Mouse (Mus musculus): ENCODE results near the gene Cma1. TPM values are rescaled to one million over a fixed set of nuclear protein-coding genes. Genes with fewer than 3 reads are reported as not detected.

Cma1 gene
- polyA plus RNA-seq, 1 experiment, result 2.0 TPM

DNA sequence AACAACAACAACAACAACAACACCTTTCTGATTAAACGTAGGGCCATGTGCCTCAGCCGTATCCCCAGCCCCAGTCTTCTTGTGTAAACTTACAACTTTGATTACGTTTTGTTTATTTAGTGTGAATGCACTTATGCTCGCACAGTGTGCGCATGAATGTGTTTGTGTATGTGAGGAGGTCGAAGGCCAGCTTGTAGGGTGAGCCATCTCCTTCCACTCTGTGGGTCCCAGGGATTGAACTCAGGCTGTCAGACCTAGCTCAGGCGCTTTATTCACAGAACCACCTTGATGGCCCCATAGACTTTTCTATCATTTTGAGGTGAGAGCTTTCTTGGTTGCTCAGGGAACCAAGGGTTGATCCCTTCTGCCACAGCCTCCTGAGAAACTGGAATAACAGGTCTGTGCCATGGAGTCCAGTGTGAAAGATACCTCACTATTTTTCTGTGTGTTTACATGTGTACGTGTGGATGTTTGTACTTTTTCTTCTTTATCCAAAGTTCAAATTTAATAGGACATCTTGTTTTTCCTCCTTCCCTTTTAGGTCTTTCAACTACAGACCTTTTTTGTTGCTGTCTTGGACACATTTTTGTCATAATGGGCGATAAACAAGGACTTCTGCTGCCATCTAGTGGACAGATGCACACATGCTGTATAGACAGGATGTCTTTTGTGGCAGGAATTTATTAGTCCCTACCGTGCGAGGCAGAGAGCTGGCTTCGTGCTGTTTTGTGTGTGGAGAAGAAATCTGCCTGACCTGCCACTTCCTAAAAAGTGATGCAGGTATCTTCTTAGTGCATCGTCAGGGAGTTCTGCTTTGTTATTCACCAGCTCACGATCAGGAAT lies 26.0 kb downstream of the Cma1 start:
- no peak overlapping the region for H3K4me3 ChIP-seq (ENCODE audit: control insufficient read depth, insufficient read depth, low read length)
- TF ChIP-seq POLR2A (IDR thresholded peaks at IDR 0.05; ENCODE audit: control insufficient read depth, extremely low read depth, insufficient read depth, low read length, poor library complexity) (no peak), CTCF (IDR thresholded peaks at IDR 0.05; ENCODE audit: borderline replicate concordance, control insufficient read depth, extremely low read depth, insufficient read depth, low read length, poor library complexity) (no peak)
- no peak overlapping the region for H3K27ac ChIP-seq (ENCODE audit: control insufficient read depth, insufficient read depth, low read length)
- peak; percentile 66 for DNase-seq
- H3K27me3 ChIP-seq (ENCODE audit: control insufficient read depth, insufficient read depth, low read length), result no peaks in the 10 kb centered on the region; the same call in 1 of the 2 replicates
- 51% methylated on average over 14 of the region's 14 CpGs for WGBS
- H3K36me3 ChIP-seq (ENCODE audit: control insufficient read depth, insufficient read depth, low read length), result no peaks in the 10 kb centered on the region
- H3K4me1 ChIP-seq (replicated peaks; ENCODE audit: control insufficient read depth, insufficient read depth, low read length), result no peaks in the 10 kb centered on the region

DNA sequence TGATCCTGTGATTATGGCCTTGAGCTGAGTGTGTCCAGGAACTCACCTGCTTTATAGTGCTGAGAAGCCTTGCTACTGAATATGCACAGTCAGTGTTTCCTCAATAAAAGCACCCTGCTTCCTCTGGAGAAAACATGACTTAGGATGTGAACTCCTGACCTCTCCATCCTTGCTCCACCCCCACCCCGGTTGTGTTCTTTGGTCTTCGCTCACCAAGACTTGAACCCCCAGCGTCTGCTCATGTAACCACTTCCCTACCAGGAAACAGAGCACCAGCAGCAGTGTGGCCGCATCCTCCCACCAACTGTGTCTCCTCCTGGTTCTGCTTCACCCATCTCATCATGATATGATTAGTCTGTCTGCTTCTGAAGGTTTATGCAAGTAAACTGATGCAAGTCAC lies 31.1 kb downstream of the Cma1 start:
- Histone ChIP-seq H3K4me1 (replicated peaks; ENCODE audit: control insufficient read depth, insufficient read depth, low read length) (no peaks in the 10 kb centered on the region), H3K36me3 (ENCODE audit: control insufficient read depth, insufficient read depth, low read length) (no peaks in the 10 kb centered on the region), H3K27me3 (ENCODE audit: control insufficient read depth, insufficient read depth, low read length) (no peaks in the 10 kb centered on the region; the same call in 1 of the 2 replicates), H3K4me3 (ENCODE audit: control insufficient read depth, insufficient read depth, low read length) (no peak overlapping the region), H3K27ac (ENCODE audit: control insufficient read depth, insufficient read depth, low read length) (no peak overlapping the region)
- DNase-seq, result no peak
- WGBS, result 5% methylated on average over 4 of the region's 4 CpGs
- TF ChIP-seq CTCF (IDR thresholded peaks at IDR 0.05; ENCODE audit: borderline replicate concordance, control insufficient read depth, extremely low read depth, insufficient read depth, low read length, poor library complexity), result no peak
- TF ChIP-seq POLR2A (IDR thresholded peaks at IDR 0.05; ENCODE audit: control insufficient read depth, extremely low read depth, insufficient read depth, low read length, poor library complexity), result no peak

GRCm38 (mm10) chr14:55905518-55905917 lies 39.0 kb downstream of the Cma1 start:
- no peak overlapping the region for H3K27ac ChIP-seq (ENCODE audit: control insufficient read depth, insufficient read depth, low read length)
- H3K4me3 ChIP-seq (ENCODE audit: control insufficient read depth, insufficient read depth, low read length), result no peak overlapping the region
- DNase-seq, result no peak
- 8% methylated on average over 1 of the region's 1 CpGs for WGBS
- H3K27me3 ChIP-seq (ENCODE audit: control insufficient read depth, insufficient read depth, low read length), result no peaks in the 10 kb centered on the region
- H3K4me1 ChIP-seq (replicated peaks; ENCODE audit: control insufficient read depth, insufficient read depth, low read length), result peaks cover 7% of the 10 kb centered on the region
- TF ChIP-seq CTCF (IDR thresholded peaks at IDR 0.05; ENCODE audit: borderline replicate concordance, control insufficient read depth, extremely low read depth, insufficient read depth, low read length, poor library complexity), result no peak
- no peak for TF ChIP-seq POLR2A (IDR thresholded peaks at IDR 0.05; ENCODE audit: control insufficient read depth, extremely low read depth, insufficient read depth, low read length, poor library complexity)
- H3K36me3 ChIP-seq (ENCODE audit: control insufficient read depth, insufficient read depth, low read length), result no peaks in the 10 kb centered on the region

- H3K36me3 ChIP-seq (ENCODE audit: control insufficient read depth, insufficient read depth, low read length), result peaks cover 12% of the 10 kb centered on the region
- 8% methylated on average over 12 of the region's 12 CpGs for WGBS
- no peak for DNase-seq
- peaks cover 12% of the 10 kb centered on the region for H3K4me1 ChIP-seq (replicated peaks; ENCODE audit: control insufficient read depth, insufficient read depth, low read length)
- peak overlapping the region; percentile 17; the same call in 1 of the 2 replicates for H3K27ac ChIP-seq (ENCODE audit: control insufficient read depth, insufficient read depth, low read length)
- no peak for TF ChIP-seq CTCF (IDR thresholded peaks at IDR 0.05; ENCODE audit: borderline replicate concordance, control insufficient read depth, extremely low read depth, insufficient read depth, low read length, poor library complexity)
- no peak for TF ChIP-seq POLR2A (IDR thresholded peaks at IDR 0.05; ENCODE audit: control insufficient read depth, extremely low read depth, insufficient read depth, low read length, poor library complexity)
- H3K4me3 ChIP-seq (ENCODE audit: control insufficient read depth, insufficient read depth, low read length), result peak overlapping the region; percentile 69
- H3K27me3 ChIP-seq (ENCODE audit: control insufficient read depth, insufficient read depth, low read length), result no peaks in the 10 kb centered on the region
These were observed 44.1 kb downstream of the Cma1 start for GRCm38 (mm10) chr14:55900414-55900755.

DNA sequence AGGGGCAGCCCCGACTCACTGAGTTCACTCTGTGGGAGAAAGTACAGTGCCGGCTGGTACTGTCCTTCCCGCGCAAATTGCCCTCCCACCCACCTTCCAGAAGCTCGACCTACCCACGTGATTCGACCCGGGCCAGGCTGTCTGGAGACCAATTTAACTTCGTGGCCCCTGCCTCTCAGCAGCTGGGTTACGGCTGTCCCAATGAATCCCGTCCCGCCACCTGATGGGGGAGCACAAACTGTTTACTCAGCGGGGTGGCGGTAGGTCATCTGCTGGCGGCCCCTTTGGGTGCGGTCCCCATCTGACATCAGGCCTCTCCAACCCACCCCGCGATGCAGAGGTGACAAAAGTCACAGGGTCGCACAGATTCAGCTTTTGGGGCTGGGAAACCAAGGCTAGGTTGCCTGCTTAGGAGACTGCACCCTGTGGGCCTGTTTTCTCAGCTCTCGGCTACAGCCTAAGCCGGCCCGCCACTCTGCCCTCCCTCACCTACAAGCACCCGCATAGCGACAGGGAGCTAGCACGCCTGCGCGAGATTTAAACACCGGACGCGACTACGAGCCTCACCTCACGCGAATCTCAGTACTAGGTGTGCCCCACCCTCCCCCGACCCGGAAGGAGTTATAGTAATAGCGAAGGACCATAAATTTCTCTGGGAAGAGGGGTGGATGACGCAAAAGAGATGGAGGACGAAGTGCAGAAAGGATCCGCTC lies 44.6 kb downstream of the Cma1 start, which contains the start of gene Sdr39u1:
TSS of gene Sdr39u1 (minus strand) at position 593 of the 713 bp plus-strand sequence.
- Histone ChIP-seq H3K36me3 (ENCODE audit: control insufficient read depth, insufficient read depth, low read length) (peaks cover 17% of the 10 kb centered on the region), H3K4me3 (ENCODE audit: control insufficient read depth, insufficient read depth, low read length) (peak within 1 kb of the TSS; percentile 69), H3K27me3 (ENCODE audit: control insufficient read depth, insufficient read depth, low read length) (no peaks in the 10 kb centered on the region), H3K27ac (ENCODE audit: control insufficient read depth, insufficient read depth, low read length) (peak within 1 kb of the TSS; percentile 19), H3K4me1 (replicated peaks; ENCODE audit: control insufficient read depth, insufficient read depth, low read length) (peaks cover 12% of the 10 kb centered on the region)
- peak; percentile 87 for DNase-seq
- TF ChIP-seq POLR2A (IDR thresholded peaks at IDR 0.05; ENCODE audit: control insufficient read depth, extremely low read depth, insufficient read depth, low read length, poor library complexity) (peak; percentile 60; the same call in 1 of the 2 replicates), CTCF (IDR thresholded peaks at IDR 0.05; ENCODE audit: borderline replicate concordance, control insufficient read depth, extremely low read depth, insufficient read depth, low read length, poor library complexity) (no peak)
- under 1% methylated on average over 39 of the region's 39 CpGs for WGBS

GRCm38 (mm10) chr14:55898947-55899346 lies 45.5 kb downstream of the Cma1 start:
- H3K27me3 ChIP-seq (ENCODE audit: control insufficient read depth, insufficient read depth, low read length), result no peaks in the 10 kb centered on the region
- H3K36me3 ChIP-seq (ENCODE audit: control insufficient read depth, insufficient read depth, low read length), result peaks cover 26% of the 10 kb centered on the region
- TF ChIP-seq CTCF (IDR thresholded peaks at IDR 0.05; ENCODE audit: borderline replicate concordance, control insufficient read depth, extremely low read depth, insufficient read depth, low read length, poor library complexity) (no peak), POLR2A (IDR thresholded peaks at IDR 0.05; ENCODE audit: control insufficient read depth, extremely low read depth, insufficient read depth, low read length, poor library complexity) (no peak)
- peaks cover 12% of the 10 kb centered on the region for H3K4me1 ChIP-seq (replicated peaks; ENCODE audit: control insufficient read depth, insufficient read depth, low read length)
- no peak overlapping the region for H3K4me3 ChIP-seq (ENCODE audit: control insufficient read depth, insufficient read depth, low read length)
- 97% methylated on average over 7 of the region's 7 CpGs for WGBS
- DNase-seq, result no peak
- no peak overlapping the region for H3K27ac ChIP-seq (ENCODE audit: control insufficient read depth, insufficient read depth, low read length)
